Mouse (Mus musculus) ES-Bruce4 (cell line): ENCODE data around the gene Ccdc97.

Experiments used
- CTCF ChIP-seq: IDR thresholded peaks from one replicate; pipeline ENCODE4 v1.8.1; 2011; ENCODE audit warnings: low read depth, low read length
- POLR2A ChIP-seq: IDR thresholded peaks from one replicate; pipeline ENCODE4 v1.8.1; 2011; ENCODE audit warnings: low read length; ENCODE audit not compliant: insufficient read depth

GRCm38 (mm10) chr7:25725886-25726285, 7.0 kb upstream of the Ccdc97 start:
- TF ChIP-seq POLR2A (no peak), CTCF (no peak)
